Mouse (Mus musculus) lung, adult 2 months (tissue): ENCODE measurements around the gene Deup1. TPM values are rescaled to one million over a fixed set of nuclear protein-coding genes. Genes with fewer than 3 reads are reported as not detected.
"Not testable (repeated sequence)": the region's sequence is repeated elsewhere in the genome, so short reads cannot be mapped to it uniquely, and the experiment has no call there.

Experiments used
- DNase-seq: peaks from one replicate; pipeline ENCODE4 v3.0.0; 2022
- H3K4me1 ChIP-seq: fragments of 200-500 bp; 2 replicates; pipeline ENCODE4 v1.6.1; 2011; ENCODE audit warnings: low read length; ENCODE audit not compliant: control insufficient read depth, insufficient read depth
- H3K4me3 ChIP-seq: fragments of 200-500 bp; replicated peaks from 2 replicates; pipeline ENCODE3; 2011; ENCODE audit warnings: low read depth, mild to moderate bottlenecking, control low read depth, low read length; ENCODE audit errors: extremely low read depth
- CTCF ChIP-seq: fragments of 200-500 bp; IDR thresholded peaks from 2 replicates; pipeline ENCODE4 v1.5.1; 2011; ENCODE audit warnings: mild to moderate bottlenecking, low read length, control low read depth; ENCODE audit not compliant: insufficient read depth
- POLR2A ChIP-seq: fragments of 200-500 bp; IDR thresholded peaks from 2 replicates; pipeline ENCODE4 v1.6.1; 2011; ENCODE audit warnings: low read depth, mild to moderate bottlenecking, control low read depth, low read length, borderline replicate concordance; ENCODE audit errors: extremely low read depth
- WGBS: fragments of 180-500 bp; shearing (Covaris S2); methylation state at CpG from one replicate; pipeline ENCODE4 v1.1.7; 2018; 5-methylcytosine and 5-hydroxymethylcytosine counted together
- polyA plus RNA-seq: library from polyadenylated mRNA; depleted of rRNA; stranded (reverse); fragments of >200 nt; gene quantifications from 2 replicates; pipeline ENCODE4 v1.2.3, GENCODE M21; 2012

Gene Deup1
- polyA plus RNA-seq, 1 experiment: 0.56 TPM

DNA sequence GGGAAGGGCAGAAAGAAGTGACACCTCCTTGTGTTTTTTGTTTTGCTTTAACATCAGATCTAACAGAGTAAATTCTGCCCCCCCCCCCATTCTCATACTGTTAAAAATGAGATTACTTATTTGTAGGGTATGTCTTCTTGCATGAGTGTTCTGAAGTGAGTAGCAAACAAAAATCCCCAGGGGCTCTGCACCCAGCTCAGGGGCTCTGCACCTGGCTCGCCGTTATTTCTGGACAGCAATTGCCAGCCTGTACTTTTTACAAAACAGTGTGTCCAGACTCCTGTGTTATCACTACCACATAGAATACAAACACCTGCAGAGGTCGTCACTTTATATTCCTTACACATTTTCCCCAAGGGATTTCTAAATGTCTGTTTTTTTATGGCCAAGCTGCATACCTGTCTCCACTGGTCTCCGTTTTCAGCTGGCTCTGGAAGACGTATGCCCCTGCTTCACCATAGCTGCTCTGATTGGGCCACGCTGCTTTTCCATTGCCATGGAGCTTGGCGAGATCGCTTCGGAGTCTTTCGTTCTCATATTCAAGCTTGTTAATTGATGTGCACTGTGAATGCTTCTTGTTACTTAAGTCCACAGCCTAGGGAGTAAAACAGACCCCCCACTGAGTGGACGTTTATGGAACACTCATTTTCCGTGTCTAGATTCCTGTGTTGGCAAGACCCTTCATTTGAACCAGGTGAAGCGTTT, 52.8 kb downstream of the Deup1 start:
- no peak overlapping the region for H3K4me3 ChIP-seq
- DNase-seq: no peak
- WGBS: 83% methylated on average over 13 of the region's 13 CpGs
- TF ChIP-seq CTCF (no peak), POLR2A (no peak)
- H3K4me1 ChIP-seq: no peaks in the 10 kb centered on the region

DNA sequence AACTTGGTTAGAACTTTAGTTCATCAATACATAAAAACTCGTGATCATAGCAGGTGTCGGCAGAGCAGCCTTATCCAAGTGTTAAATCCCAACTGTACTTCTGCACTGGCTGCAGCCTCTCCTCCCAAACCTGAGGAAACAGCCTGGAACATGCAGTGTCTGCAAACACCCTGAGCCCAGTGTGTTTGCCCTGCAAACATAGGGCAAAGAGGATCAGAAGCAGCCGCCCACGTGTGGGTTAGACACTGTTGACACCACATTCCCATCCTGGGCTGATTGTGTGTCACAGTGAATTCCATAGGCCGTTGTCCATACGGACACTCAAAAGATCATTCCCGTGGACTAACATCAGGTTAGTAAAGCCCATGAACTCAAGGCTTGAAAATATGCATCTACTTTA, 65.4 kb downstream of the Deup1 start:
- no peak overlapping the region for H3K4me3 ChIP-seq
- no peak for DNase-seq

DNA sequence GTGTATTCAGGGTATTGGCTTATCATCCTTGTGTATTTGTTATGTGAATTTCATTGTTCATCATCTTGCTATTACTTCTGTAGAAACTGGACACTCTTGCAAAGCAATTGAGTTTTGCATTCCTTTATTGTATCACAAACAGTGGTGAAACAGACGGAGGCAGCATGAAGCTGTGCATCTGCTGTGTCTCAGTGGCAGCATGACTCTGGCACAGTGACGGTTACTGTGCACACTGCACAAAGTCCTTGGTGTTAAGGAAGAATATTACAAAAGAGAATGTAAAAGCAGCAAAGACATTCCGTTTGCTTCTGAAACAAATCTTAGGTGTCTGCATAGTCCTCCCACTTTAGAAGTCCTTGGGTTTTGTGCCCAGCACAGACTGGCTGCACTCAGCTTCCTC, 67.3 kb downstream of the Deup1 start:
- no peak overlapping the region for H3K4me3 ChIP-seq
- WGBS: 70% methylated on average over 3 of the region's 3 CpGs
- DNase-seq: no peak
- TF ChIP-seq POLR2A (no peak), CTCF (no peak)
- no peaks in the 10 kb centered on the region for H3K4me1 ChIP-seq

More for the DNA sequence above, 65.4 kb downstream of the Deup1 start:
- no peaks in the 10 kb centered on the region for H3K4me1 ChIP-seq
- WGBS: 76% methylated on average over 7 of the region's 7 CpGs
- TF ChIP-seq CTCF (no peak), POLR2A (no peak)

DNA sequence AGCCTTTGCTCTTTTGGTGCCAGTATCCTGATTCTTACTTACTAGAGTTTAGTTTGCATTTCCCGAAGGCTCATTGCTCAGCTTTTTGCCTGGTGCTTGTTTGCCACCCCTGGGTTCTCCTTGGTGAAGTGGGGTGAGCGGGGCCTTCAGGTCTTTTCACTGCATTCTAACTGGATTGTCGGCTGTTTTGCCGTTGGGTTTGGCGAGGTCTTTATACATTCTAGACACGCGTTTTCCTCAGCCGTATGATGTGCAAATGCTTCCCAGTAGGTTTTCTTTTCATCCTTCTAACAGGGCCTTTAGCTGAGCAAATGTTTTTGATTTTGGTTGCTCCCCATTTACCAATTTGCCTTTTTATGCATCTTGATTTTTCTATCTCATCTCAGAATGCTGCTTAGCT, 74.4 kb downstream of the Deup1 start:
- no peak for DNase-seq
- WGBS: 87% methylated on average over 8 of the region's 8 CpGs
- TF ChIP-seq POLR2A: no peak
- no peak for TF ChIP-seq CTCF
- Histone ChIP-seq H3K4me3 (no peak overlapping the region), H3K4me1 (no peaks in the 10 kb centered on the region)

DNA sequence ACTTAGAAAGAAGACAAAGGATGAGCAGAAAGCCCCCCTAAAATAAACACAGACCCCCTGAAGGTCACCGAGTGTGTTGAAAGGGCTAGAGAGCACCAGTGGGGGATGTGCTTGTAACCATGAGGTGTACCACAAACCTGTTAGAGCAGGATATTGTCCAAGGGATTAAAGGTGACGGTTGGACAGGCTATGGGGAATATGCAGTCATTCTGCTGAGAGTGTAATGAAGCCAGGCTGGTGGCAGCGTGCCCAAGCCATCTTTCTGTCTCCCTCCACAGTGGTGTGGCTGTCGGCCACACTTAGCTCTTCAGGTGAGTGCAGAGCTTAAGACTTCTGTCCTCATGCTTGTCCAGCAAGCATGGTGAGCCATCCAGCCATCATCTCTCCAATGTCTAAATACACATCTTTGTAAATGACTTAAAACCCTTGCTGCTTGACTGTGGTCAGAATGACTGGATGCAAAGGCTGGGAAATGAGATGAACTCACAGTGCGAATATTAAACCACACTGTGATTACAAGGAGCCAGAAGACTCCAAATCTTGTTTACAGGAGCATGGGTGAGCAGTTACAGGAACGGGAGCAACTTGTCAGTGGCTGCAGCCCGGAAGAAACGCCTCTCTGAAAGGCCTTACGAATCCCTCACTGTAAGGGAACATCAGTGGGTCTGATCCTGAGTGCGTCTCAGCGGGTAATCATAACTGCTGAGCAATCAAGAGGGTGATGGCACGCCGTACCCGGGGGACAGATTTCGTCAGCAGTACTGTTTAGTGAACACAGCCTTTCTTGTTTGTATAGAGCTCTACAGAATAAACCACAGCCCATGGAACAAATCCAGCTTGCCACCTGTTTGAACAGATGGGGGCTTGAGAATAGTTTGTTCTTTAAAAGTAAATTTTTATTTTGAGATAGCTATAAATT, 75.5 kb downstream of the Deup1 start:
- 54% methylated on average over 15 of the region's 15 CpGs for WGBS
- no peak overlapping the region for H3K4me3 ChIP-seq
- no peaks in the 10 kb centered on the region for H3K4me1 ChIP-seq
- TF ChIP-seq POLR2A (no peak), CTCF (no peak)
- DNase-seq: no peak

DNA sequence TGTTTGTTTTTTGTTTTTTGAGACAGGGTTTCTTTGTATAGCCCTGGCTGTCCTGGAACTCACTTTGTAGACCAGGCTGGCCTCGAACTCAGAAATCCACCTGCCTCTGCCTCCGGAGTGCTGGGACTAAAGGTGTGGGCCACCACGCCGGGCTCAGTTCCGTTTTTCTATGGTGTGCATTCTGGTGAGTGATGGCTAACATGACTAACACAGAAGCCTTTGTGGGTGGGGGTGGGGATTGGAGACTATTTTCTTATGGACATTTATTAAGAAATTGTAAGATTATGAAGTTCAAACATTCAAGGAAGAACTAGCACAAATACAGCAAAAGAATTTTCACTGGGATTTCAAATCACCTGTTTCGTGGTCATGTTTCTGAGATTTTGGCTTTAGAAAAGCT, 76.7 kb downstream of the Deup1 start:
- not testable (repeated sequence) for H3K4me1 ChIP-seq, DNase-seq, H3K4me3 ChIP-seq
- WGBS: 88% methylated on average over 6 of the region's 6 CpGs

DNA sequence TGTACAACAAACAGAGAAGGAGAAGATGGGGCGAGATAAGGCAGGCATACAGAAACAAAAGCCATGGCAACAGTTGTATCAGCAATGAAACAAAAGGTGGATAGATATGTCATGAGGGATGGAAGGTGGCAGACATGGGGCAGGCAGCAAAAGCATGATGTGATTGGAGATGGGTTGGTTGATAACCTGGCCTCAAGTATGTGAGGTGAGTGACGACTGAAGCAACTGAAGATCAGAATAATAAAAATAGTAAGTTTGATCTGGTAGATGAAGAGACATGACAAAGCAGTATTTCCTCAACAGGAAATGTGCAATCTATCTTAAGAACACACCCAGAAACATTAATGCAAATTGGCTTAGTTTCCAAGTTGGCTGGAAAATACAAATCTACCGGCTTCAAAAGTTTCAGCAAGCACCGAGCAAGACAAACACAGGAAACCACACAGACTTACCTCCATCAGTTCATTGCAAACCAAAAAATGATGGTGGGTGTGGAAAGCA, 77.2 kb downstream of the Deup1 start:
- TF ChIP-seq POLR2A (no peak), CTCF (no peak)
- Histone ChIP-seq H3K4me1 (no peaks in the 10 kb centered on the region), H3K4me3 (no peak overlapping the region)
- no peak for DNase-seq
- WGBS: 39% methylated on average over 4 of the region's 4 CpGs

DNA sequence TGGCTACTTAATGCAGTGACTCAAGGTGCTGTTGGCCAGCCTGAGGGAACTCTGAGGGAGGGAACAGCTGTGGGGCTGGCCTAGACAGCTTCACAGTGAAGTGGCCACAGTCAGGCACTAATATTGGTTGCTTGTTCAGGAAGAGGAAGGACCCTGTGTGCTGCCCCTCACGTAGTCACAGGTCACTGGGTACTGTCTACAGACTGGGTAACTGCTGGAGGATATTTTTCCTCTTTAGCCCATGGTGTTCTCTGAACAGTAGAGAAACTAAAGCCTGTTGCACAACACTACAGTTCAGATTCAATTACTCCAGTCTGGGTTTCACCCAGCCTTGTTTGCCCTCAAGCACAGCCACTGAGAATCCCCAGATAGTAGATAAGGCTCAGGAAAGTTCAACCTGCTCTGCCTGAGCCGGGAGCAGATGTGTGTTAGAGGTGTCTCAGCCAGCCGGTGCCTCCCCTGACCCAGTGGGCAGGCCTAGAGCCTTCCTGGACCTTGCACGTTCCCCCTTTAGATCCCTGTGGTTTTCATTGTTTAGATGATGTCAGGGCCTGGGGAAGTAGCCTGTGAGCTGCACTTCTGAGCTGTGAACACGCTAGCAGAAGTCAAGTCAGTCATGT, 85.9 kb downstream of the Deup1 start:
- WGBS: 43% methylated on average over 5 of the region's 5 CpGs
- no peak for TF ChIP-seq CTCF
- no peak for DNase-seq
- Histone ChIP-seq H3K4me3 (no peak overlapping the region), H3K4me1 (peaks cover 7% of the 10 kb centered on the region)

DNA sequence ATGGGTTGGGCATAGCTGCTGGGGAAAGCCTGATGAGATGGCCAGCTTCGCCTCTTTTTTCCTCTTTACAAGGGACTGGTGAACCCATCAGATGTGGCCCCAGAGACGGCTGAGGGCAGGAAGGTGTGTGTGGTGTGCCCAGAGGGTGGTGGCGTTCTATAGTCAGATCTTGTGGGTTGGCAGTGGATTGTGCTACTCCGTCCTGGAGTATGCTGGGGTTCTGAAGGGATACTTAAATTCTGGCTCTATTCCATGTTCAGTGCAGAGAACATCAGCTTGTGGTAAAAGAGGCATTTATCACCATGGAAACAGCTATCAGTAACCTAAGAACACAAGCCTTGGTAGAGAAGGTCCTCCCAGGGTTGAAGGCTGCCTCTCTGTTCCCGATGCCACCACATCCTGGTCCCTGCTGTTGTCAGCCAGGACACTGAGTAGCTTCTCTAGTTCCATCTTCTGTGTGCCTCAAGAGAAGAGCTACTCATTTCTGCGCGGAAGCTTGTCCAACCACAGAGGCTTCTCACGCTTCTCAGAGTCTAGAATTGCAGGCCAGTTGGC, 88.7 kb downstream of the Deup1 start:
- Histone ChIP-seq H3K4me1 (peaks cover 24% of the 10 kb centered on the region), H3K4me3 (no peak overlapping the region)
- DNase-seq: no peak
- whole genome bisulfite sequencing: 81% methylated on average over 8 of the region's 8 CpGs
- TF ChIP-seq POLR2A (no peak), CTCF (no peak)
